Mouse (Mus musculus) brown adipose tissue, adult 24 weeks (tissue): Measurements from ENCODE around the gene Gm20388. TPM values are rescaled to one million over a fixed set of nuclear protein-coding genes. Genes with fewer than 3 reads are reported as not detected.

ENCODE experiments used
- H3K27ac ChIP-seq: fragments of 200-500 bp; replicated peaks from 2 replicates; pipeline ENCODE4 v1.5.1; 2012; ENCODE audit warnings: low read depth, mild to moderate bottlenecking, low read length
- H3K4me1 ChIP-seq: fragments of 200-500 bp; 2 replicates; pipeline ENCODE4 v1.6.1; 2012; ENCODE audit warnings: low read length, mixed read lengths; ENCODE audit not compliant: control insufficient read depth, insufficient read depth, insufficient read length
- H3K4me3 ChIP-seq: fragments of 200-500 bp; 2 replicates; pipeline ENCODE4 v1.5.1; 2012; ENCODE audit warnings: low read depth, mild to moderate bottlenecking, low read length, moderate library complexity; ENCODE audit not compliant: insufficient read depth
- polyA plus RNA-seq: library from polyadenylated mRNA; stranded (reverse); fragments of >200 nt; gene quantifications from 2 replicates; pipeline ENCODE4 v1.2.4, GENCODE M21; 2012; ENCODE audit not compliant: missing spikeins, insufficient read depth, insufficient read length

Gene Gm20388
- polyA plus RNA-seq, 1 experiment, result 44.7 TPM

- H3K4me3 ChIP-seq, result no peak overlapping the region
These were observed 1765.1 kb downstream of the Gm20388 start for GRCm38 (mm10) chr8:121675701-121676100.

GRCm38 (mm10) chr8:121678696-121679095, 1768.1 kb downstream of the Gm20388 start:
- no peak overlapping the region for H3K4me3 ChIP-seq
- no peak overlapping the region for H3K27ac ChIP-seq
- H3K4me1 ChIP-seq, result no peaks in the 10 kb centered on the region

More at GRCm38 (mm10) chr8:121675701-121676100, 1765.1 kb downstream of the Gm20388 start:
- no peak overlapping the region for H3K27ac ChIP-seq
- H3K4me1 ChIP-seq, result no peaks in the 10 kb centered on the region

DNA sequence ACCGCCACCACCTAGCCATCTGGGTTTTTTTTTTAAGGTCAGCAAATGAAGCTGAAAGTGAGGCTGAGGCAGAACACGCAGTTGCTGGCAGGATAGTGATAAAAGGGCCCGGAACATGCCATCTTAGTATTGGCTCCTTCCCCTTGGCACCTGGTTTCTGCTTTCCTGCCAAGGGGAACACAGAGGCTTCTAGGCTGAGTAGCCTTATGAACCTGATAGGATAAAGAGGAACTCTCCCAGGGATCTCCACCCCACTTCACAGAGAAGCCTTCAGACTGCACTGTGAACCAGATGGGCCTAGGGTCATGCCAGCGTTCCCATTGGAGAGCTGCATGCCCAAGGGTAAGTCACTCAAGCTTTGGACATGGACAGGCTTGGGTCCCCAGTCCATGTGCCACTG, 1770.3 kb downstream of the Gm20388 start:
- H3K4me3 ChIP-seq, result no peak overlapping the region
- H3K27ac ChIP-seq, result no peak overlapping the region
- no peaks in the 10 kb centered on the region for H3K4me1 ChIP-seq

GRCm38 (mm10) chr8:121681457-121681856, 1770.8 kb downstream of the Gm20388 start:
- Histone ChIP-seq H3K27ac (no peak overlapping the region), H3K4me1 (no peaks in the 10 kb centered on the region), H3K4me3 (no peak overlapping the region)

DNA sequence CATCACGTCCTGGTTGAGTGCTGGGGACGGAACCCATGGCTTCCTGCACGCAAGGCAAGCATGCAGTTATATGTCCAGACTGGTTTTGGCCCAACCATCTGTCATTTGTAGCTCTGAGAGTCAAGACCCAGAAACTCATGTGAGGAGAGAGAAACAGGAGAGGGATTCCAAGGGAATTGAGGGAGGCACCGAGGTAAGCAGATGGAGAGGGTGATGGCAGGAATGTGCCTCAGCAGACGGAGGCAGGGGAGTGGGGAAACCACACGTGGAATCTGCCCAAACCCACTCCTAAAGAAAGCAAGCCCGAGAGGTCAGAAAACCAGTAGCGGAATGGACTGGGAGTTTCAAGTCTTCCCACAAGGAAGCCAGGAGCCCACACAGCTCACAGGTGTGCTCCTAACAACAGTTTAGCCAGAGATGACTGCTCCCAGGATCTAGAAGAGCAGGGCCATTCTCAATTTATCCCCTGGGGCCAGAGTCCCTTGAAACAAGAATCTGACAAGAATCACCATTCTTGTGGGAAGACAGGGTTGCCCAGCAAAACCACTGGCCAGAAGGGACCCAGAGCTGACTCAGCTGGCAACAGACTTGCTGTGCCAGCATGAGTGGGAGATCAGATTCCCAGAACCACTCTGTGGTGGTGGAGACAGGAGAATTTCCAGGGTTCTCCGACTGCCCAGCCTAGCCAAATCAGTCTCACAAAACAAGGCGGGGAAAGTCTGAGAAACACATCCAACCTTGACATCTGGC, 1772.6 kb downstream of the Gm20388 start:
- no peaks in the 10 kb centered on the region for H3K4me1 ChIP-seq
- H3K4me3 ChIP-seq, result no peak overlapping the region
- no peak overlapping the region for H3K27ac ChIP-seq

- no peak overlapping the region for H3K27ac ChIP-seq
- no peak overlapping the region for H3K4me3 ChIP-seq
- no peaks in the 10 kb centered on the region for H3K4me1 ChIP-seq
These were observed 1774.8 kb downstream of the Gm20388 start for GRCm38 (mm10) chr8:121685419-121685818.

DNA sequence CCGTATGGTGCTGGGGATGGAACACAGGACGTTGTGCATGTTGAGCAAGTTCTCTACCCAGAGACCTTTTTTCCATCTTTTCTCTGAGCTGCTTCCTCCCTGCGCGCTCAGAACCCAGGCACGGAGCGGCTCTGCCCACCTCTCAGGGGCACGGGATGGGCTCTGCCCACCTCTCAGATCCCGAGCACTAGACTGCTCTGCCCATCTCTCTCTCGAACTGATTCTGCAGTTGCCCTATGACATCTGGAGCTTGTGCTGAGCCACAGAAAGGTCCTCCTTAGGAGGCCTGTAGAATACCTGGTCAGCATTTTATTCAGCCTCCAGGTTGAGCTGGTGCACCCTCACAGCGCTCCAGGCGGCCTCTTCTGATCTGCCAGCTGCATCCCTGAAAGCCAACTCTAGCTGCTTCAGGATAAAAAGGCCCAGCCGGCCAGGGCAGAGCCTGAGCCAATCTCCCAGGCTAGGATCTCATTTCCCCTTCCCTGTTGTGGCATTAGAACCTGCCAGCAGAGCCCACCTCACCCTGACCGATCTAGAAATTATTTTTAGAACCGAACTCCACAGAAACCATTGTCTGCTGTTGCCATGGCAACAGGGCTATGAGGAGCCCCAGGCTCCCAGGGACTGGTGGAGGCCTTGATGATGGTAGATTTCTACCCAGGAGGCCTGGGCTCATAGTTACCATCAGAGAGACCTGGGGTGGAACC, 1777.0 kb downstream of the Gm20388 start:
- Histone ChIP-seq H3K4me1 (no peaks in the 10 kb centered on the region), H3K27ac (no peak overlapping the region), H3K4me3 (no peak overlapping the region)

DNA sequence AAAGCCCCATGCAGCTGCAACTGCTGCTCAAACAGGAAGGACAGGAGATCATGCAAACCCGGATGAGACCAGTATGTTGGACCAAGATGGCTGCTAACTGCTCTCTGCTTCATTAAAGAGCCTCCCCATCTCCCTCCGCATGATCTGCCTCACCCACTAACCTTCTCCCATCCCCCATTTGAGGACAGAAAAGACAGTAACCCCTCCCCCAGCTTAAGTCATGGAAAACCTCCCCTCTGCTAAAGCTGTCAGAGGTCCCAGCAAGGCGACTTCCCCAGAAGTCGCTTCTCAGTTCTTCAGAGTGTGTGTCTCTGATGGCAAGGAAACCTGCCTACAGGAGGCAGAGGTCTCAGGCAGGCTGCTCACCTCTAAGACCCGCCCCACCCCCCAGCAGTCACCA, 1777.9 kb downstream of the Gm20388 start:
- Histone ChIP-seq H3K27ac (no peak overlapping the region), H3K4me3 (no peak overlapping the region), H3K4me1 (no peaks in the 10 kb centered on the region)

GRCm38 (mm10) chr8:121694453-121694852, 1783.8 kb downstream of the Gm20388 start:
- Histone ChIP-seq H3K4me1 (peaks cover 3% of the 10 kb centered on the region; the same call in 1 of the 2 replicates), H3K27ac (no peak overlapping the region), H3K4me3 (no peak overlapping the region)

- no peak overlapping the region for H3K4me3 ChIP-seq
- H3K4me1 ChIP-seq, result peaks cover 3% of the 10 kb centered on the region; the same call in 1 of the 2 replicates
- peak overlapping the region; percentile 66 for H3K27ac ChIP-seq
These were observed 1785.0 kb downstream of the Gm20388 start for GRCm38 (mm10) chr8:121695585-121696184.

DNA sequence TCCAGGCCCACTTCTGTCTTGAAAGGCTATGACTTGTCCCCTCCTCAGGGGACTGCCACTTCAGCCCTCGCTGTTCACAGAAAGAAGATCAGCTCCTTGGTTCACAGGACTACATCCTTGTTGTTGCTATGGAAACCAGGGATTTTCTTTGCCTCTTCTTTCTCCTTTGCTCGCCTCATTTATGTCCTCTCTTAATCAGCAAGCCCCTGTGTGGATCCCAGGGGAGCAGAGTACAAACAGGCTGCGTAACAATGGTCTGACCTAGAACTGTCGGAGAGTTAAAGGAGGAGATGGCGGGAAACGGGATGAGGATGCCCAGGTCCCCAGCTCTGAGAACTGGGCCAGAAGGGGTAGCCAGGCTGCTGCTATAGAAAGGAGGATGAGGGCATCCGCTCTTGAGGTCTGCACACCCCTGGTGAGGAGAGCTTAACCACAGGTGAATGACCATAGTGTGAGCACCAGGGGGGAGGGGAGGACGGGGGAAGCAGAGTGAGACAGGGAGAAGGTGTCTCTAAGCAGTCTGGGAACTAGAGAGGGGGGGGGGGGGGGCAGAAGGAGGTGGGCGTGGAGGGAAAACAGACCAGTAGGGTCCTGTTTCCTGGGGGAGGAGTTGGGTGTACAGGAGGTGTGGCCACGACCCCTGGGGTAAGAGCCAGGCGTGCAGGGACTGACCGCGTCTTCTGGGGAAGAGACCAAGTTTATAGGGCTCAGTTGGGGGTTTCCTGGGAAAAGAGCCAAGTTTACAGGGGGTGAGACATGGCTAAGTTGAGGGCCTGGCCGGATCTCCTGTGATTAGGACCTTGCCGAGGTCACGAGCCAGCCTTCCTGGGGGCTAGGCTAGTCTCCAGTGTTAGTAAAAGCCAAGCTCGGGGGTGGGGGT, 1787.3 kb downstream of the Gm20388 start:
- Histone ChIP-seq H3K4me1 (peaks cover 3% of the 10 kb centered on the region; the same call in 1 of the 2 replicates), H3K27ac (no peak overlapping the region), H3K4me3 (no peak overlapping the region)

DNA sequence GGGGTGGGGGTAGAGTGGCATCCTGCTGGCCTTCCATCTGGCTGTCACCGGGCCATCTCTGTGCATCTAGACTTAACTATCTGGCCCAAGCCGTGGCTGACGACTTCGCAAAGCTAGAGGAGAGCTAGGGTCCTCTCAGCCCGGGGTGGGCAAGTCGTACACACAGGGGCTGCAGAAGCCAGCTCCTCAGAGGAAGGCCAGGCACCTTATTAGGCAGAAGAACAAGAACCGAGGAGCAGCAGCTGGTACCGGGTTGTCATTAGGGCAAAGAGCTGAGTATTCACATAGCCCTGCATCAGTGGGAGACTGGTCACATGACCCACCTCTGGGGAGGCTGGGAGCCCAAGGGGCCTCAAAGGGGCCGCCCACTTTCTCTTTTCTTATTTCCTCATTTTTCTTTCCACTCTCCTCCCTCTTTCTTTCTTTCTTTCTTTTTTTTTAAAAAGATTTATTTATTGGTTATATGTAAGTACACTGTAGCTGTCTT, 1788.0 kb downstream of the Gm20388 start:
- Histone ChIP-seq H3K4me3 (no peak overlapping the region), H3K4me1 (peaks cover 3% of the 10 kb centered on the region; the same call in 1 of the 2 replicates), H3K27ac (no peak overlapping the region)

DNA sequence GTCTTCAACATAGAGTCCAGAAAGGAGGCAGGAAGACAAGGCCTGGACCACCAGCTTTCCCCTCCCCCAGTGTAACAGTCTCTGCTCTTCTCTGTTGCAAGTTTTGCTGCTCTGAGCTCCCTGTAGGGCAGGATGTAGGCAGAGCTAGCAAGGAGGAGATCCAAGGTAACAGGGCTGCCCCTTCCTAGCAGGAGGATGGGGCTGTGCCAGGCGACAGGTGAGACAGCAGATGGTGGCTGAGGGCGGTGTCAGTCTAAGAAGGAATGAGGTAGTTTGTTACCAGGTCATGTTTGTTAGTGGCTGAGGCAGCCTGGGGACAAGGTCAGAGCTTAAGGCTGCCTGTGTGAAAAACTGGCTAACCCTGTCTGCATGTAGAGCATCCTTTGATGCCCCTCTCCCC, 1789.3 kb downstream of the Gm20388 start:
- Histone ChIP-seq H3K4me3 (no peak overlapping the region), H3K4me1 (peaks cover 3% of the 10 kb centered on the region; the same call in 1 of the 2 replicates), H3K27ac (no peak overlapping the region)

DNA sequence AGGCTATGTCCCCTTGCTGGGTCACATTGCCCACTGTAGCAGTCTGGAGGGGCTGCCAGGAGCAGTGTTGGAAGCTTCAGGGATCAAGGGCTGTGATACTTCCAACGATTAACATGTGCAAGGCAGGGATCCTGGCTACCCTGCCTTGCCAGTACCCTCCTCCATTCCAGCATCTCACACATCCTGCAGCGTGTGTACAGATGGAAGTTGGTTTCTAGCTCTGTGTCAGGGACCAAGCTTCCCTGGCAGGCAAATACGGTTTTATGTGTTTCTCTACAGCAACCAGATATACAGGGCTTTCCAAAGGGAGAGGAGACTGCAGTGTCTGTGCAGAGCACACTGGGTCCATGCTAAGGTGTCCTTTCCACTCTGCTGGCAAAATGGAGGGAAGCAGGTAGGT, 1794.5 kb downstream of the Gm20388 start:
- H3K4me1 ChIP-seq, result no peaks in the 10 kb centered on the region
- H3K27ac ChIP-seq, result no peak overlapping the region
- H3K4me3 ChIP-seq, result no peak overlapping the region
